Mouse (Mus musculus): Measurements from ENCODE around the gene Slc19a2. TPM values are rescaled to one million over a fixed set of nuclear protein-coding genes. Genes with fewer than 3 reads are reported as not detected.
"Not testable (repeated sequence)": the region's sequence is repeated elsewhere in the genome, so short reads cannot be mapped to it uniquely, and the experiment has no call there.

The Slc19a2 gene
- polyA plus RNA-seq, 1 experiment from 2014 or later = 8.6 TPM

- not testable (repeated sequence) for ATAC-seq (ENCODE audit: low FRiP score, low read depth); H3K4me3 ChIP-seq; H3K4me2 ChIP-seq (replicated peaks); H3K4me1 ChIP-seq; H3K9ac ChIP-seq; H3K36me3 ChIP-seq; H3K27ac ChIP-seq; H3K9me3 ChIP-seq; H3K27me3 ChIP-seq
- WGBS = 68% methylated on average over 2 of the region's 4 CpGs
Measured at GRCm38 (mm10) chr1:164231937-164232570, 16.8 kb upstream of the Slc19a2 start.

- H3K4me2 ChIP-seq (replicated peaks) = no peak overlapping the region
- no peaks in the 10 kb centered on the region for H3K4me1 ChIP-seq
- H3K4me3 ChIP-seq = no peak overlapping the region
- H3K27ac ChIP-seq = no peak overlapping the region
- no peaks in the 10 kb centered on the region for H3K36me3 ChIP-seq
- ATAC-seq (ENCODE audit: low FRiP score, low read depth) = no peak
- 91% methylated on average over 1 of the region's 1 CpGs for WGBS
- no peaks in the 10 kb centered on the region for H3K27me3 ChIP-seq
- H3K9me3 ChIP-seq = no peaks in the 10 kb centered on the region
- H3K9ac ChIP-seq = no peak overlapping the region
Measured at GRCm38 (mm10) chr1:164233447-164233846, 15.4 kb upstream of the Slc19a2 start.

- H3K27ac ChIP-seq = no peak overlapping the region
- no peak overlapping the region for H3K4me3 ChIP-seq
- H3K36me3 ChIP-seq = no peaks in the 10 kb centered on the region
- H3K4me2 ChIP-seq (replicated peaks) = no peak overlapping the region
- WGBS = 58% methylated on average over 7 of the region's 7 CpGs
- H3K9me3 ChIP-seq = no peaks in the 10 kb centered on the region
- no peaks in the 10 kb centered on the region for H3K4me1 ChIP-seq
- no peak overlapping the region for H3K9ac ChIP-seq
- no peak for ATAC-seq (ENCODE audit: low FRiP score, low read depth)
- no peaks in the 10 kb centered on the region for H3K27me3 ChIP-seq
Measured at GRCm38 (mm10) chr1:164235078-164235477, 13.8 kb upstream of the Slc19a2 start.

- Histone ChIP-seq H3K9me3 (no peaks in the 10 kb centered on the region), H3K27me3 (no peaks in the 10 kb centered on the region), H3K27ac (no peak overlapping the region), H3K4me1 (no peaks in the 10 kb centered on the region), H3K4me2 (replicated peaks) (no peak overlapping the region), H3K36me3 (no peaks in the 10 kb centered on the region), H3K4me3 (no peak overlapping the region), H3K9ac (no peak overlapping the region)
- 70% methylated on average over 7 of the region's 7 CpGs for WGBS
- no peak for ATAC-seq (ENCODE audit: low FRiP score, low read depth)
Measured at GRCm38 (mm10) chr1:164236078-164236477, 12.8 kb upstream of the Slc19a2 start.

- Histone ChIP-seq H3K9me3 (no peaks in the 10 kb centered on the region), H3K4me2 (replicated peaks) (no peak overlapping the region), H3K9ac (no peak overlapping the region), H3K27ac (no peak overlapping the region), H3K36me3 (no peaks in the 10 kb centered on the region), H3K27me3 (no peaks in the 10 kb centered on the region), H3K4me1 (no peaks in the 10 kb centered on the region), H3K4me3 (no peak overlapping the region)
- no peak for ATAC-seq (ENCODE audit: low FRiP score, low read depth)
- 78% methylated on average over 2 of the region's 2 CpGs for WGBS
Measured at GRCm38 (mm10) chr1:164241494-164241893, 7.4 kb upstream of the Slc19a2 start.

GRCm38 (mm10) chr1:164242809-164243208 lies 6.0 kb upstream of the Slc19a2 start:
- H3K27me3 ChIP-seq = no peaks in the 10 kb centered on the region
- H3K36me3 ChIP-seq = no peaks in the 10 kb centered on the region
- no peak overlapping the region for H3K4me2 ChIP-seq (replicated peaks)
- H3K4me1 ChIP-seq = peaks cover 2% of the 10 kb centered on the region
- WGBS = 68% methylated on average over 8 of the region's 8 CpGs
- no peak for ATAC-seq (ENCODE audit: low FRiP score, low read depth)
- no peaks in the 10 kb centered on the region for H3K9me3 ChIP-seq
- no peak overlapping the region for H3K9ac ChIP-seq
- H3K27ac ChIP-seq = no peak overlapping the region
- H3K4me3 ChIP-seq = no peak overlapping the region

GRCm38 (mm10) chr1:164247442-164247841 lies 1.4 kb upstream of the Slc19a2 start:
- Histone ChIP-seq H3K27ac (no peak overlapping the region), H3K9ac (peak overlapping the region; percentile 70; the same call in 1 of the 2 replicates), H3K27me3 (0 out of 2 replicates have a peak, but pooled peaks cover 5% of the 10 kb centered on the region), H3K4me1 (peaks cover 23% of the 10 kb centered on the region), H3K4me2 (replicated peaks) (peak overlapping the region; percentile 86), H3K4me3 (peak overlapping the region; percentile 74; the same call in 1 of the 2 replicates), H3K9me3 (no peaks in the 10 kb centered on the region), H3K36me3 (no peaks in the 10 kb centered on the region)
- WGBS = 48% methylated on average over 8 of the region's 8 CpGs
- no peak for ATAC-seq (ENCODE audit: low FRiP score, low read depth)

- ATAC-seq (ENCODE audit: low FRiP score, low read depth) = no peak
- Histone ChIP-seq H3K27me3 (0 out of 2 replicates have a peak, but pooled peaks cover 5% of the 10 kb centered on the region), H3K4me1 (peaks cover 23% of the 10 kb centered on the region), H3K27ac (no peak overlapping the region), H3K4me3 (peak overlapping the region; percentile 74), H3K4me2 (replicated peaks) (peak overlapping the region; percentile 86), H3K36me3 (no peaks in the 10 kb centered on the region), H3K9me3 (no peaks in the 10 kb centered on the region), H3K9ac (peak overlapping the region; percentile 70)
- WGBS = 9% methylated on average over 10 of the region's 10 CpGs
Measured at GRCm38 (mm10) chr1:164247971-164248370, 875 bp upstream of the Slc19a2 start.

GRCm38 (mm10) chr1:164249332-164249711 lies 476 bp downstream of the Slc19a2 start:
- Histone ChIP-seq H3K4me1 (peaks cover 23% of the 10 kb centered on the region), H3K36me3 (no peaks in the 10 kb centered on the region), H3K4me2 (replicated peaks) (peak overlapping the region; percentile 86), H3K27me3 (0 out of 2 replicates have a peak, but pooled peaks cover 5% of the 10 kb centered on the region), H3K4me3 (peak overlapping the region; percentile 74), H3K27ac (peak overlapping the region; percentile 22; the same call in 1 of the 2 replicates), H3K9me3 (no peaks in the 10 kb centered on the region), H3K9ac (peak overlapping the region; percentile 76)
- no peak; the same call in 1 of the 2 replicates for ATAC-seq (ENCODE audit: low FRiP score, low read depth)
- WGBS = under 1% methylated on average over 33 of the region's 33 CpGs

- H3K4me1 ChIP-seq = peaks cover 23% of the 10 kb centered on the region
- ATAC-seq (ENCODE audit: low FRiP score, low read depth) = no peak
- H3K4me2 ChIP-seq (replicated peaks) = peak overlapping the region; percentile 86
- peak overlapping the region; percentile 74 for H3K4me3 ChIP-seq
- H3K9ac ChIP-seq = peak overlapping the region; percentile 76; the same call in 1 of the 2 replicates
- H3K9me3 ChIP-seq = no peaks in the 10 kb centered on the region
- H3K36me3 ChIP-seq = no peaks in the 10 kb centered on the region
- H3K27ac ChIP-seq = no peak overlapping the region
- 0 out of 2 replicates have a peak, but pooled peaks cover 5% of the 10 kb centered on the region for H3K27me3 ChIP-seq
- WGBS = 46% methylated on average over 8 of the region's 8 CpGs
Measured at GRCm38 (mm10) chr1:164250391-164251150, 1.7 kb downstream of the Slc19a2 start.

- no peak overlapping the region for H3K4me3 ChIP-seq
- H3K9ac ChIP-seq = no peak overlapping the region
- H3K9me3 ChIP-seq = no peaks in the 10 kb centered on the region
- WGBS = 86% methylated on average over 1 of the region's 1 CpGs
- no peak overlapping the region for H3K4me2 ChIP-seq (replicated peaks)
- H3K27ac ChIP-seq = no peak overlapping the region
- H3K36me3 ChIP-seq = no peaks in the 10 kb centered on the region
- H3K4me1 ChIP-seq = peaks cover 23% of the 10 kb centered on the region
- no peak for ATAC-seq (ENCODE audit: low FRiP score, low read depth)
- H3K27me3 ChIP-seq = 0 out of 2 replicates have a peak, but pooled peaks cover 5% of the 10 kb centered on the region
Measured at GRCm38 (mm10) chr1:164251438-164251837, 2.6 kb downstream of the Slc19a2 start.

- ATAC-seq (ENCODE audit: low FRiP score, low read depth) = no peak
- Histone ChIP-seq H3K36me3 (peaks cover 9% of the 10 kb centered on the region), H3K27me3 (0 out of 2 replicates have a peak, but pooled peaks cover 5% of the 10 kb centered on the region), H3K4me3 (no peak overlapping the region), H3K9me3 (no peaks in the 10 kb centered on the region), H3K27ac (no peak overlapping the region), H3K4me2 (replicated peaks) (no peak overlapping the region), H3K9ac (no peak overlapping the region), H3K4me1 (peaks cover 23% of the 10 kb centered on the region)
- WGBS = 65% methylated on average over 5 of the region's 5 CpGs
Measured at GRCm38 (mm10) chr1:164252551-164252950, 3.7 kb downstream of the Slc19a2 start.

Data from limb, embryonic 13.5 days (tissue).